Mouse (Mus musculus): ENCODE data around the gene Lpin2.

Gene Lpin2

GRCm38 (mm10) chr17:71171161-71171560 is 11.2 kb upstream of the Lpin2 start:
- DNase-seq (ENCODE audit: low spot score) = no peak

GRCm38 (mm10) chr17:71177336-71177735 is 5.0 kb upstream of the Lpin2 start:
- no peak for DNase-seq (ENCODE audit: low spot score)

GRCm38 (mm10) chr17:71177949-71178348 is 4.4 kb upstream of the Lpin2 start:
- no peak for DNase-seq (ENCODE audit: low spot score)

DNA sequence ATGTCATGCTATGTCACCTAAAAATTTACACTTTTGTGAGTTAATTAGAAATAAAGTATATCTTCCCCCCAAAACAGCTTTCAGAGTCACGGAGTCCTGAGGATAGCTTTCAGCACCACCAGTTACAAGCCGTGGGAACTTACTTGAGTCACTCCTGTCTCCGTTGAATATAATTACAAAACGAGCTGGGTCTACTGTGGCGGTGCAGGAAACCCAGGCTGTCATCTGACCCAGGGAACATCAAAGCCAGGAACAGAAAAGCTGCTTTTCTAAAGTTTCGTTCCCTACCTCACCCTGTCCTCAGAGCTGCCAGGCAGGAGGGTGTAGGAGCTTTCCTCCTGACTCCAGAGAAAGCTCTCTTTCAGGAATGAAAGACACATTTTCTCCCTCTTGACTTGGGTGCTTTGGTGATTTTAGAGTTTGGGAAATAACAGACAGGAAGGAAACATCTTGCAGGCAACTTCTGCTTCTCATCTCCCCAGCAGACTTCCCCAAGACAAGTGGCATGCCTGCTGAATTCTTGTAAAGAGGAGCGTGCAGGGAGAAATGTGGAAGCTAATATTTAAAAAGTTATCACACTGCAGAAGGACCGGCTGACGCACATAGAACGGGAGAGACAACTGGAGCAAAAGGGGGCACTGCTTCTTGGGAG is 3.7 kb upstream of the Lpin2 start:
- DNase-seq (ENCODE audit: low spot score) = peak; percentile 25

- DNase-seq (ENCODE audit: low spot score) = no peak
Measured at GRCm38 (mm10) chr17:71179551-71180309, 2.6 kb upstream of the Lpin2 start.

DNA sequence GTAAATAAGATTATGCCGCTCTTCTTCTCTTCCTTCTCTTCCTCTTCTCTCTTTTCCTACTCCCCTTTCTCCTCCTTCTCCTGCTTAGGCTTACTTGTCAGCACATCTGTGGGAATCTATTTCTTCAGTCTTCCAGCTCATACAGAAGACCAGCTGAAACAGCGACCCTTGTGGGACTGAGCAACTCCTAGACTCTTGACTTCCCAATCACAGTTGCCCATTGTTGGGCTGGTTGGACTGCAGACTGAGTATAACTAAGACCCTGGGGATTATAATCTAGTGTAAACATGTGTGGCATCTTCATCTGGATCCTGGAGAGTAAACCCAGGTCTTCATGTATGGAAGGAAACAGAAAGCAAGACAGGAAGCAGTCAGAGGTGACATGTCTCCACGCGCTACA is 1.8 kb upstream of the Lpin2 start:
- no peak for DNase-seq (ENCODE audit: low spot score)

- peak; percentile 90 for DNase-seq (ENCODE audit: low spot score)
Measured at GRCm38 (mm10) chr17:71182871-71183656, 704 bp downstream of the Lpin2 start.

DNA sequence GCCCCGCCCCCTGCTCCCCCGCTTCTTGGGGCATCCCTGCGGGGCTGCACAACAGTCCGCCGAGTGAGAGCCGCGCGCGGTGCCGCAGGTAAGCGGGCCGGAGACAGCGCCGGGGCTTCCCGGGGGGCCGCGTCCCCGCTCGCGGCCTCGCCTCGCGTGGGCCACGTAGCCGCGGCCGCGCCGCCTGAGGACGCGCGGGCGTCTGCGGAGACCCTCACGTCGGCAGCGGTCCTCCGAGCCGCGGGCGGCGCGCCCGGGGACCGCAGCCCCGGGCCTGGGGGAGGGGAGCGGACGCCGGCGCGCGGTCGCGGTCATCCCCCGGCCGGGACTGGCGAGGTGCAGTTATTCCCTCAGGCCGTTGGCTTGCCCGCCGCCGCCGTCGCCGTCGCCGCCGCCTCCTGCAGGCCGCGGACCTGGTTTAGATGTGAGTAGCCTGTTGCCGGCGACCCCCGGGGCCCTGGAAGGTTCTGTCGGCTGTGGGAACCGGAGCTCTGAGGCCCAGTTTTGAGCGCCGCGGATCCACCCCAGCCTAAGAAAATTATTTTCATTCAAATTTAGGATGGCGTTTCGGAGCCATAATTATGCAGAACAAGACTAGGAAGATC is 1.4 kb downstream of the Lpin2 start:
- DNase-seq (ENCODE audit: low spot score) = no peak

DNA sequence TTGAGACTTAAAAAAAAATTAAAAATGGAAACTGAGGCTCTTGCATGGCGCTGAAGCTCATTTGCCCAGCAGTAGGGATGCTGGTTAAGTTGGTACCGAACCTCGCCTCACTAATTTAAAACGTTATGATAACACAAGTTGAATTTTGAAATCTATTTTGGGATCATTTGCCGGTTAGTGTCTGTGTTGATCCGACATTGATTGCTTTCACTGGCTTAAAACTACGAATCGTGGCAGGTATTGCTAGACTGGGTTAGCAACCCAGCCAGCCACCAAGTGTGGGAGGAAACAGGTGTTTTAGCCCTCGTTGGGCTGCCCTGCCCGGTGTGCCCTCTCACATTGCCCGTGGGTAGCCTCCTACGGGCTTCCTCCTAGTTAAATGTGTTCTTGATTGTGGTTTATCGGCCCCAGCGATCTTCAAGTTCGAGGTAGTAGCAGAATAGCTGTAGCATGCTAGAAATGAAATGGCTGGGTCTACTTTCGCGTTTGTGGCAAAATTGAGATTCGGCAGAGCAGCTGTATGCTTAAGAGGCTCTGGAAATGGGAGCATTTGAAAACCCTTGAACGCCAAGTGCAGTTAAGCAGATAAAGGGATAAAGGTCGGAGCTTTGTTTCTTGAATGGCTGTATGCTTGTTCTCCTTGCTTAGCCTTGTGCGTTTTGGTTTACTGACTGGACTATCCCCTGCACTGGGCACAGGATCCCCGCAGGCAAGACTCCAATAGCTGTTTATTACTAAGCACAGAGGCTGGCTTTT is 2.2 kb downstream of the Lpin2 start:
- peak; percentile 30 for DNase-seq (ENCODE audit: low spot score)

DNA sequence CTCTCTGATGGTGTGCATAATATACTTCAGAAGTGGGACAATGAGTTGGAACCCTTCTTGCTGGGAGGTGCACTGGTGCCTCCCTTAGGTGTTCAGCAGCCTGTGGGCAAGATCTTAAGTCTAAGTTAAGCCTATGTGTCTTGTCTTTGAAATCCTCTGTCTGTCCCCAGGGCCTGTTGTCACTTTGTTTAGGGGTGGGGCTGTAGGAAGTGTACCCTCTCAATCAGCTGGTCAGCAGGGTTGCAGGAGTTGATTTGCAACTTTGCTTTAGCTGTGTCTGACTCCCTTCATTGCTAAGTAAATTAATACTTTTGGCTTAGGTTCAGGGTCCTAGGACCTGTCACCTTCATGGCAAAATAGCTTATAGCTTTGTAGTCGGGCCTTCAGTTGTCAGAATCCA is 3.0 kb downstream of the Lpin2 start:
- DNase-seq (ENCODE audit: low spot score) = no peak

- DNase-seq (ENCODE audit: low spot score) = no peak
Measured at GRCm38 (mm10) chr17:71190589-71190988, 8.2 kb downstream of the Lpin2 start.

DNA sequence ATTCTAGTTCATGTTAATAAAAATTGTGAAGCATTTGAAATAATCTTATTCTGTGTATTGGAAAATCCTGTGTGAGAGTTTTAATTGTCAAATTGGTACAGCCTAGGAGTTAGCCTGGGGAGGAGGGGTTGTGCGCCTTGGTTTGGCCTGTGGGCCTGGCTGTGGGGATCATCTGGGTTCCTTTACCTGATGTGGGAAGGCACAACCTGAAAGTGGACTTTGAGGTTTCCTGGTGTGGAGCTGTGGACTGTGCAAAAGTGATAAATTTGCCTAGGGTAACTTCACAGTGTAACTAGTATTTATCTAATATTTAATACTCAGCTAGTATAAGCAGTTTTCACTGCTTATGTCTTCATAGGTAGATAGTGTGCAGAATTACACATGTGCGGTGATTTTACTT is 8.7 kb downstream of the Lpin2 start:
- DNase-seq (ENCODE audit: low spot score) = no peak

GRCm38 (mm10) chr17:71191651-71192419 is 9.5 kb downstream of the Lpin2 start:
- no peak for DNase-seq (ENCODE audit: low spot score)

- no peak for DNase-seq (ENCODE audit: low spot score)
Measured at GRCm38 (mm10) chr17:71193019-71193418, 10.7 kb downstream of the Lpin2 start.

GRCm38 (mm10) chr17:71193485-71193884 is 11.1 kb downstream of the Lpin2 start:
- no peak for DNase-seq (ENCODE audit: low spot score)

DNA sequence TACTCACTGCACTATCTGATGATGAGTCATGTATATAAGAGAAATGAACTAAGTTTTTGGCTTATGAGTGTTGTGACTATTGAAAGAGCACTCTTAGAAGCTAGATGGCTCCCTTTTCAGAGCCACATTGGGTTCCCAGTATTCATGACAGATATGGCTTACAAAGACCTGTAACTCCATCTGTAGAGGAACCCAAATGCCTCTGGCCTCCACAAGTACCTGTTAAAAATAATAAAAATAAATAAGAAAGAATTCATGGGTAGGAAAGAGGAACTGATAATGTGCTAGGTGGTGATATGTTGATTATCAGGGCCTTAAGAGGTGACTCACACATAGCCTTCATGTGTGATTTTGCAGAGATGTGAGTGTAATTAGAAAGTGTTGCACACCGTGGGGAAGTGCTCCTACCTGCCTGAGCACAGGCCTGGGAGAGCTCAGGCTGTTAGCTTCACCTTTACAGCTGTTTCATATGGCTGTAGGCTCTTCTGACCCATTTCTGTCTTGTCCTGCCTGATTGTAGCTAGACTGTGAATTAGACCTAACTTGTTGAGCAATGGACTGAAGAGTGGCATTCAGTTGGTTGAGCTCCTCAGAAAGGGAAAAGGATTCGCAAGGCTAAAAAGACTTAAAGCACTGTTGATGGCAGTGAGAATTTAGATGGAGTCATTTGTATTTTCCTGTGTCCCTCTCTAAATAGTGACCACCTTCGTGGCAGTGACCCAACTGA is 12.7 kb downstream of the Lpin2 start:
- no peak for DNase-seq (ENCODE audit: low spot score)

- peak; percentile 61 for DNase-seq (ENCODE audit: low spot score)
Measured at GRCm38 (mm10) chr17:71195633-71196391, 13.5 kb downstream of the Lpin2 start.

GRCm38 (mm10) chr17:71196415-71196814 is 14.1 kb downstream of the Lpin2 start:
- no peak for DNase-seq (ENCODE audit: low spot score)

DNA sequence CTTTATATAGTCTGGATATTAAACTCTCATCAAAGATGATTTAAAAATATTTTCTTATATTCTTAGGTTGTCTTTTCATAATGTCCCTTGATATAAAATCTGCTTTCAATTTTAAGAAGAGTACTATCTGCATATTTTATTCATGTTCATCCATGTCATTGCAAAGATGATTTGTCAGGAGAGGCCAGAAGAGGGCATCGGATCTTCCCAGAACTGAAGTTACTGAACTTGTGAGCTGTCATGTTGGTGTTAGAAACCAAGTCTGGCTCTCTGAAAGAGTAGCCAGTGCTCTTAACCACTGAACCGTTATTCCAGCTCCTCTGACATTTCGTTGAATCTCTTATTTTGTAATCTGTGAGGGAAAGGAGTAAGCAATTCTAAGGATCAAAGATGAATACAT is 17.0 kb downstream of the Lpin2 start:
- DNase-seq (ENCODE audit: low spot score) = no peak

DNA sequence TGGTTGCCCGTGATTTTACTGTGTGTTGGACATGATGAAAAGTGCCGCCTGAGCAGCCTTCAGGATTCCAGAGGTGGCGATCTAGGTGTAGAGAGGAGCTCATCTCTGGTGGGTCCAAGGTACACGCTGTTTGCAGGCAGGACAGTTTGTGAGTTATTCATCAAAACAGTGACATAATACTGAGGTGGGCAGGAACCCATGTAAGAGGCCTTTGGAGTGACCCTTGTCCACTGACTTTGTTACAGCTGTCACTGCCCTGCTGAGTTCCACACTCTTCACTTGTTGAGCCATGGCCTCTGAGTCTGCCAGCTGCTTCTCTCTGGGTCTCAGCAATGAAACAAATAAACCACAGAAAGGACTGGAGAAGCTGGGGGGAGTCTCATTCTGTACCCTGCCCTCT is 19.8 kb downstream of the Lpin2 start:
- DNase-seq (ENCODE audit: low spot score) = no peak
